Mouse (Mus musculus) hindbrain, embryonic 10.5 days (tissue): ENCODE measurements around the gene Ceacam16. TPM values are rescaled to one million over a fixed set of nuclear protein-coding genes. Genes with fewer than 3 reads are reported as not detected.

Source experiments
- DNase-seq: peaks from one replicate; pipeline ENCODE4 v3.0.0-alpha.2; 2017; ENCODE audit warnings: low spot score
- H3K27ac ChIP-seq: fragments of 300-500 bp; sonication (generic); 2 replicates; pipeline ENCODE4 v1.5.1; 2016; ENCODE audit warnings: mild to moderate bottlenecking, moderate library complexity
- H3K27me3 ChIP-seq: fragments of 300-500 bp; sonication (generic); 2 replicates; pipeline ENCODE4 v1.6.1; 2016; ENCODE audit warnings: mild to moderate bottlenecking; ENCODE audit not compliant: poor library complexity, insufficient read depth, severe bottlenecking
- H3K36me3 ChIP-seq: fragments of 300-500 bp; sonication (generic); 2 replicates; pipeline ENCODE4 v1.6.1; 2016; ENCODE audit warnings: mild to moderate bottlenecking, moderate library complexity
- H3K4me1 ChIP-seq: fragments of 300-500 bp; sonication (generic); replicated peaks from 2 replicates; pipeline ENCODE4 v1.6.1; 2016; ENCODE audit warnings: mild to moderate bottlenecking
- H3K4me3 ChIP-seq: fragments of 300-500 bp; sonication (generic); 2 replicates; pipeline ENCODE4 v1.5.1; 2016; ENCODE audit warnings: mild to moderate bottlenecking, moderate library complexity
- H3K9me3 ChIP-seq: fragments of 300-500 bp; sonication (generic); 2 replicates; pipeline ENCODE4 v1.6.1; 2016; ENCODE audit warnings: mild to moderate bottlenecking, moderate library complexity
- WGBS: fragments of 180-500 bp; shearing (Covaris S2); methylation state at CpG from one replicate; pipeline ENCODE4 v1.1.7; 2016; 5-methylcytosine and 5-hydroxymethylcytosine counted together
- polyA plus RNA-seq: library from polyadenylated mRNA; unstranded; fragments of >200 nt; fragmentation: Nextera tagmentation; extraction: Ambion mirVana; gene quantifications from 2 replicates; pipeline ENCODE4 v1.2.1, GENCODE M21; 2016

The Ceacam16 gene
- polyA plus RNA-seq, 1 experiment from 2014 or later: not detected

GRCm38 (mm10) chr7:19806356-19806969, 54.6 kb downstream of the Ceacam16 start:
- Histone ChIP-seq H3K27me3 (peaks cover 39% of the 10 kb centered on the region), H3K36me3 (no peaks in the 10 kb centered on the region), H3K4me1 (peaks cover 18% of the 10 kb centered on the region), H3K9me3 (peaks cover 5% of the 10 kb centered on the region; the same call in 1 of the 2 replicates), H3K27ac (no peak overlapping the region), H3K4me3 (no peak overlapping the region)
- 82% methylated on average over 8 of the region's 8 CpGs for WGBS
- no peak for DNase-seq

- 24% methylated on average over 7 of the region's 7 CpGs for WGBS
- H3K9me3 ChIP-seq: peaks cover 5% of the 10 kb centered on the region; the same call in 1 of the 2 replicates
- H3K36me3 ChIP-seq: no peaks in the 10 kb centered on the region
- no peak overlapping the region for H3K27ac ChIP-seq
- DNase-seq: peak; percentile 75
- H3K4me3 ChIP-seq: no peak overlapping the region
- no peaks in the 10 kb centered on the region for H3K4me1 ChIP-seq
- H3K27me3 ChIP-seq: peaks cover 4% of the 10 kb centered on the region
These were observed 58.1 kb downstream of the Ceacam16 start for GRCm38 (mm10) chr7:19802995-19803394.

Other genes with a start within 250 kb of the Ceacam16 start
- 4.4 and 6.1 TPM in 2 replicates for gene Relb, start 231.9 kb downstream of the Ceacam16 start, polyA plus RNA-seq
- gene Clptm1, start 196.3 kb downstream of the Ceacam16 start, polyA plus RNA-seq: 83.8 and 99.9 TPM in 2 replicates
- 0.30 TPM in 1 of 2 replicates, not detected in the other for gene Apoc2, start 183.4 kb downstream of the Ceacam16 start, polyA plus RNA-seq
- gene Gm44805, start 179.9 kb downstream of the Ceacam16 start, polyA plus RNA-seq: not detected in 2 replicates
- gene Apoc4, start 179.8 kb downstream of the Ceacam16 start, polyA plus RNA-seq: not detected in 2 replicates
- 2.2 and 2.3 TPM in 2 replicates for gene Apoc1, start 168.6 kb downstream of the Ceacam16 start, polyA plus RNA-seq
- 179 and 230 TPM in 2 replicates for gene Apoe, start 162.1 kb downstream of the Ceacam16 start, polyA plus RNA-seq
- gene Tomm40, start 145.9 kb downstream of the Ceacam16 start, polyA plus RNA-seq: 209 and 211 TPM in 2 replicates
- gene Nectin2, start 110.8 kb downstream of the Ceacam16 start, polyA plus RNA-seq: 89.0 and 99.8 TPM in 2 replicates
- 46.8 and 57.3 TPM in 2 replicates for gene Bcam, start 90.3 kb downstream of the Ceacam16 start, polyA plus RNA-seq
- gene Cblc, start 64.5 kb downstream of the Ceacam16 start, polyA plus RNA-seq: 1.2 and 1.8 TPM in 2 replicates
- 0.60 and 0.78 TPM in 2 replicates for gene Bcl3, start 38.5 kb downstream of the Ceacam16 start, polyA plus RNA-seq
- 0.20 TPM in 1 of 2 replicates, not detected in the other for gene Gm19345, start 9.3 kb downstream of the Ceacam16 start, polyA plus RNA-seq
- not detected in 2 replicates for gene Ceacam19, start 26.7 kb upstream of the Ceacam16 start, polyA plus RNA-seq
- 4.4 and 5.4 TPM in 2 replicates for gene Pvr, start 59.9 kb upstream of the Ceacam16 start, polyA plus RNA-seq
- 0.21 and 0.41 TPM in 2 replicates for gene Igsf23, start 89.5 kb upstream of the Ceacam16 start, polyA plus RNA-seq
- gene Ceacam20, start 104.1 kb upstream of the Ceacam16 start, polyA plus RNA-seq: not detected in 2 replicates
- gene Nlrp9b, start 130.2 kb upstream of the Ceacam16 start, polyA plus RNA-seq: not detected in 2 replicates
- not detected in 2 replicates for gene Vmn1r91, start 238.4 kb upstream of the Ceacam16 start, polyA plus RNA-seq